Mouse (Mus musculus) hindbrain, postnatal 0 days (tissue): ENCODE results near the gene Prkn. TPM values are rescaled to one million over a fixed set of nuclear protein-coding genes. Genes with fewer than 3 reads are reported as not detected.

Experiments
- ATAC-seq: fragments of 200-750 bp; cut with Nextera tagmentation; 2 replicates; pipeline ENCODE4 v1.8.0; 2017; ENCODE audit warnings: mild to moderate bottlenecking, moderate TSS enrichment, moderate library complexity
- DNase-seq: peaks from one replicate; pipeline ENCODE4 v3.0.0-alpha.2; 2015; ENCODE audit warnings: low spot score
- H3K27ac ChIP-seq: fragments of 300-500 bp; sonication (generic); 2 replicates; pipeline ENCODE4 v1.5.1; 2014; ENCODE audit warnings: mild to moderate bottlenecking
- H3K27me3 ChIP-seq: fragments of 300-500 bp; sonication (generic); 2 replicates; pipeline ENCODE4 v1.6.1; 2014; ENCODE audit warnings: low read length, mixed read lengths; ENCODE audit not compliant: insufficient read depth
- H3K36me3 ChIP-seq: fragments of 300-500 bp; sonication (generic); 2 replicates; pipeline ENCODE4 v1.6.1; 2014; ENCODE audit warnings: low read length, mixed read lengths; ENCODE audit not compliant: insufficient read depth
- H3K4me1 ChIP-seq: fragments of 300-500 bp; sonication (generic); 2 replicates; pipeline ENCODE4 v1.6.1; 2014; ENCODE audit warnings: antibody characterized with exemption, low read length, mixed read lengths; ENCODE audit not compliant: insufficient read depth
- H3K4me2 ChIP-seq: fragments of 300-500 bp; sonication (generic); 2 replicates; pipeline ENCODE4 v1.6.1; 2014; ENCODE audit warnings: low read depth, mild to moderate bottlenecking, low read length, moderate library complexity, mixed read lengths
- H3K4me3 ChIP-seq: fragments of 300-500 bp; sonication (generic); 2 replicates; pipeline ENCODE4 v1.5.1; 2014; ENCODE audit warnings: low read length
- H3K9ac ChIP-seq: fragments of 300-500 bp; sonication (generic); replicated peaks from 2 replicates; pipeline ENCODE4 v1.6.1; 2014; ENCODE audit warnings: mild to moderate bottlenecking, low read length, moderate library complexity, mixed read lengths
- H3K9me3 ChIP-seq: fragments of 300-500 bp; sonication (generic); 2 replicates; pipeline ENCODE4 v1.6.1; 2016; ENCODE audit warnings: low read length, mixed read lengths
- CTCF ChIP-seq: IDR thresholded peaks from 2 replicates; pipeline ENCODE4 v1.5.1; 2016; ENCODE audit warnings: antibody characterized with exemption, control low read depth, low read depth
- WGBS: fragments of 180-500 bp; shearing (Covaris S2); extraction: QIAGEN DNeasy Blood & Tissue Kit; methylation state at CpG from one replicate; pipeline ENCODE4 v1.1.7; 2014; 5-methylcytosine and 5-hydroxymethylcytosine counted together
- polyA plus RNA-seq: library from polyadenylated mRNA; unstranded; fragments of >200 nt; fragmentation: Nextera tagmentation; extraction: Ambion mirVana; gene quantifications from 2 replicates; pipeline ENCODE4 v1.2.1, GENCODE M21; 2015
- total RNA-seq: library from RNA; depleted of rRNA; stranded (reverse); fragments of >200 nt; gene quantifications from 2 replicates; pipeline ENCODE4 v1.2.3, GENCODE M21; 2014

Prkn gene
- total and polyA plus RNA-seq, 2 experiments from 2014 or later = 9.3 to 10.7 TPM

DNA sequence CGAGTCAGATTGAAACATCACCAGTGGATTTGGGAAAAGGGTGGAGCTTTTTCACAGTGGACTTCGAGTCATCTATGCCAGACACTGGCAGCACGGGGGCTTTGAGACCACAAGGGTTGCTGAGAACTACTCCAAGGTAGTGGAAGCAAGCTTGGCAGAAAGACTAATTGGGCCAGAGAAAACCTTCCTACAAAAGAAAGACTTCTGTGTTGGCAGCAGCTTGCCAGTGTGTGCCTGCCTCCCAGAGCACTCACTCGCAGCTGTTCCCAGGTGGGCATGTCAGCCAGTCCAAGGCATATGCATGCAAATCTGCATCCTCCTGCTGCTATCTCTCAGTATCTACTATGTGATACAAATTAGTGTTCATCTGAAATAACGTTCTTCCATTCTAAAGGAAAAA, 302.1 kb downstream of the Prkn start:
- 35% methylated on average over 5 of the region's 5 CpGs for WGBS

DNA sequence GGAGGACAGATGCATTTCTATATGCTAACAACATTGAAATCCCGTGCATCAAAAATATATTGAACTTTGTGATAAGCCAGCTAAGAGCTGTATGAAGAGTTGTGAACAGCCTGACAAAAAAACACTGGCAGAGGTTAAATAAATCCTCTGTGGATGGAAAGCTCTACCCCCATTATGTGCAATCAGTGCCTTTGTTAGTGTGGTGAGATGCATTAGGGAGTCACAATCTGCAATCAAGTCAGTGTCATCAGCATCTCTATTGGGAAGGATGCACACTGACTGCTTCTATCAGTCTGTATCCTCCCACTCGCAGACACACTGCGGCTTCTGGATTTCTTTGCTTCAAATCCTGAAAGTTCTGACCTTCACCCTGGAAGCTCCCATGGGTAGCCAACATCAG, 315.9 kb downstream of the Prkn start:
- Histone ChIP-seq H3K27me3 (no peaks in the 10 kb centered on the region), H3K4me1 (no peaks in the 10 kb centered on the region; the same call in 1 of the 2 replicates), H3K4me3 (no peak overlapping the region), H3K4me2 (no peak overlapping the region), H3K9ac (no peak overlapping the region), H3K9me3 (no peaks in the 10 kb centered on the region), H3K36me3 (no peaks in the 10 kb centered on the region), H3K27ac (no peak overlapping the region)
- no peak for TF ChIP-seq CTCF
- no peak for ATAC-seq
- 86% methylated on average over 3 of the region's 3 CpGs for WGBS
- no peak for DNase-seq

More for the DNA sequence above, 302.1 kb downstream of the Prkn start:
- DNase-seq (peak; percentile 50), ATAC-seq (no peak)
- H3K4me1 ChIP-seq = 0 out of 2 replicates have a peak, but pooled peaks cover 5% of the 10 kb centered on the region
- TF ChIP-seq CTCF = no peak
- H3K9ac ChIP-seq = no peak overlapping the region
- no peaks in the 10 kb centered on the region for H3K9me3 ChIP-seq
- H3K27ac ChIP-seq = no peak overlapping the region
- H3K4me3 ChIP-seq = no peak overlapping the region
- H3K27me3 ChIP-seq = no peaks in the 10 kb centered on the region
- H3K4me2 ChIP-seq = no peak overlapping the region
- no peaks in the 10 kb centered on the region for H3K36me3 ChIP-seq

DNA sequence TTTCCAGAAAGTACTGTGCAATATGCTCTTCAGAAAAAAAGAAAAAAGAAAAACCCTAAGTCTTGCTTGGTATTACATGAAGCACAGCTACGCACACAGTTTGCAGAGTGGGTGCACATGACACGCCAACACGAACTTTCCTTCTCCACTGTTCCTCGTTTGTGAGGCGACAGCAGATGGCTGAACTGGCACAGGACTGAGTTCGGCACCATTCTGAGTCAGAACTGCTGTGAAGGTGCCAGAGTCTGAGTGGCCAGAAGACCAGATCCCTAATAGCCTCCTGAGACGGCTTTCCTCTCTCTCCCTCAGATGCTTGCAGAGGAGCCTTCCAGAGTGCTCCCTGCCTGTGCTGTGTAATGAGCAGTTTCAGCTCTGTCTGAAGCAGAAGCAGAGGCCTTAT, 317.4 kb downstream of the Prkn start:
- Histone ChIP-seq H3K36me3 (no peaks in the 10 kb centered on the region), H3K27me3 (no peaks in the 10 kb centered on the region), H3K9me3 (no peaks in the 10 kb centered on the region), H3K4me2 (no peak overlapping the region), H3K27ac (no peak overlapping the region), H3K9ac (no peak overlapping the region), H3K4me1 (no peaks in the 10 kb centered on the region; the same call in 1 of the 2 replicates), H3K4me3 (no peak overlapping the region)
- no peak for ATAC-seq
- TF ChIP-seq CTCF = no peak
- 53% methylated on average over 7 of the region's 7 CpGs for WGBS
- peak; percentile 37 for DNase-seq

DNA sequence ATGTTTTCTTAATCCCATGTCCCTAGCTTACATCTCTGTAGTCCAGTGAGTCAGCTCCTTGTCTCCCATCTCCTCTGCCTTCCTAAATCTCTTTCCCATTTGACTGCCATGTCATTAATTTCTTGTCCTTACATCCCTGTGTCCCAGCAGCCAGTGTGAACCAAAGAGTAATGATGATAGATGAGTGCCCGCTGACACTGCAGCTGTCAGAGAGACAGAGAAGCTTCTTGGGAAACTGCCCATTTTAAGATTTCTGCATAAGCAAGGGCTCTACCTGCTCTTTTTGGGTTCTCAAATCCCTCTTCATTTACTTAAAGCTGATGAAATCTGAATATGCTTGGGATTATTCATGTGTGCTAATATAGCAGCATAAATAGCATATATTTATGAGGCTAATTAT, 321.3 kb downstream of the Prkn start:
- no peaks in the 10 kb centered on the region for H3K9me3 ChIP-seq
- H3K4me2 ChIP-seq = no peak overlapping the region
- H3K27me3 ChIP-seq = no peaks in the 10 kb centered on the region
- ATAC-seq = peak; percentile 40; the same call in 1 of the 2 replicates
- no peak for TF ChIP-seq CTCF
- H3K27ac ChIP-seq = no peak overlapping the region
- DNase-seq = peak; percentile 78
- H3K4me3 ChIP-seq = no peak overlapping the region
- H3K36me3 ChIP-seq = no peaks in the 10 kb centered on the region
- H3K9ac ChIP-seq = no peak overlapping the region
- whole genome bisulfite sequencing = 47% methylated on average over 1 of the region's 1 CpGs
- H3K4me1 ChIP-seq = no peaks in the 10 kb centered on the region; the same call in 1 of the 2 replicates

DNA sequence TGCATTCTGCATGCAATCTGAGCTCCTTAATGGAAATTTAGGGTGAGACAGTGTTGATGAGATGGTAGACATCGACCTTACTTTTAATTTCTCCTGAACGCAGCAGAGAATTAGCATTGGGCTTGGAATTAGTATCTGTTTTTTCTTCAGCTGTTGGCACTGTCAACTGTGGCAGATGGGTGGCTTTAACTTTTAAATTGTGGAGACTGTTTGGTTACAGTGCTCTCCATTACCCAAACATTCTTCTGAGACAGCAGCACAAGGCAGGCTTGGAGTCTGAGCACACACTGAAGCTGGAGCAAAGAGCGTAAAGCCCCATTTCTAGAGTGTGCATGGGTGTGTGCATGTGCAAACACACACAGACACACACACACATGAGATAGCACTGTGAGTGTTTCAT, 322.6 kb downstream of the Prkn start:
- Histone ChIP-seq H3K36me3 (no peaks in the 10 kb centered on the region), H3K27me3 (no peaks in the 10 kb centered on the region), H3K27ac (no peak overlapping the region), H3K4me1 (no peaks in the 10 kb centered on the region; the same call in 1 of the 2 replicates), H3K4me3 (no peak overlapping the region), H3K4me2 (no peak overlapping the region), H3K9ac (no peak overlapping the region), H3K9me3 (no peaks in the 10 kb centered on the region)
- no peak for TF ChIP-seq CTCF
- 83% methylated on average over 3 of the region's 3 CpGs for WGBS
- no peak for DNase-seq
- no peak for ATAC-seq

DNA sequence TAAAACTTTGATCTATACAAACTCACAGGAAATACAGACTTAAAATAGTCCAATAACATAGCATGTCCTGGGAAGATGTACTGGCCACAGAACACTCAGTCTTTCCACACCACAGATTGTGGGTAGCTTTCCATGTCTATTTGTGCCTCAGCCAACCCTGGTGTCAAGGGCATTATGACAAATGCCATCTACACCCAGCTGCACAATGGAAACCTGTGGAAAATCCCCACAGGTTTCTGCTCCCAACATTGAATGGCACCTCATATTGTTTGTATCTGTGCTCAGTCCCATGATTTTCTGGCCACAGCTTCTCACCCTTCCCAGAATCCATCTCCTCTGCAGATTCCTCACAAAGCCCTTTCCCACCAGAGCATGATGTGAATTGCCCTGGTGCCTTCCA, 347.2 kb downstream of the Prkn start:
- H3K4me2 ChIP-seq = no peak overlapping the region
- H3K27ac ChIP-seq = no peak overlapping the region
- no peak for ATAC-seq
- H3K27me3 ChIP-seq = no peaks in the 10 kb centered on the region
- no peak for DNase-seq
- H3K4me3 ChIP-seq = no peak overlapping the region
- TF ChIP-seq CTCF = no peak
- no peaks in the 10 kb centered on the region for H3K36me3 ChIP-seq
- H3K9ac ChIP-seq = no peak overlapping the region
- no peaks in the 10 kb centered on the region for H3K9me3 ChIP-seq
- no peaks in the 10 kb centered on the region for H3K4me1 ChIP-seq

DNA sequence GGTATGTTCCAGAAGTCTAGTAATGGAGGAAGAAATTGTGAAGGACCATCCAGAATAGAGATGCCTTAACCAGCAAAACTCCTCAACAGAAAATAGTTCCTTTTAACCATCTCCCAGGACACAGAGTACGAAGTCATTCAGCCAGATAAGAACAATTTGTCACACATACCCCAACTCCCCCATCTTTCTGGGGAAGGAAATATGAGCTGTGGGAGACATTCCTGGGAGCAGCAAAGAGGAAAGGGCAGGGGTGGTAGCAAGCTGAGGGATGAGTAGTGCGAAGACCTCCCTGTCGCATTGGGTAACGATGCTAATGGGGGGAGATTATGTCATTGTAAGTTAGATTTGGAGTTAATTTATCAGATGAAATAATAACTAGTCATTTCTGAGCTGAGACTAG, 348.3 kb downstream of the Prkn start:
- ATAC-seq = no peak
- 72% methylated on average over 4 of the region's 4 CpGs for WGBS

More for the DNA sequence above, 348.3 kb downstream of the Prkn start:
- Histone ChIP-seq H3K4me1 (no peaks in the 10 kb centered on the region), H3K9me3 (no peaks in the 10 kb centered on the region), H3K36me3 (no peaks in the 10 kb centered on the region), H3K27ac (no peak overlapping the region), H3K4me3 (no peak overlapping the region), H3K9ac (no peak overlapping the region), H3K27me3 (no peaks in the 10 kb centered on the region), H3K4me2 (no peak overlapping the region)
- no peak for DNase-seq
- no peak for TF ChIP-seq CTCF
